Mouse (Mus musculus): ENCODE data around the gene Idh2. TPM values are rescaled to one million over a fixed set of nuclear protein-coding genes. Genes with fewer than 3 reads are reported as not detected.
"Not testable (repeated sequence)": the region's sequence is repeated elsewhere in the genome, so short reads cannot be mapped to it uniquely, and the experiment has no call there.

Gene Idh2
- total and polyA plus RNA-seq, 3 experiments = 96.2 to 200 (median 150) TPM

- peak; percentile 51 for DNase-seq
These were observed 55.0 kb downstream of the Idh2 start for GRCm38 (mm10) chr7:80060012-80060778.

GRCm38 (mm10) chr7:80059064-80059838 lies 55.9 kb downstream of the Idh2 start:
- peak; percentile 28 for DNase-seq

- DNase-seq = peak; percentile 54
These were observed 56.7 kb downstream of the Idh2 start for GRCm38 (mm10) chr7:80058405-80059063.

GRCm38 (mm10) chr7:80057781-80058180 lies 57.4 kb downstream of the Idh2 start:
- DNase-seq = no peak

- peak; percentile 87 for DNase-seq
These were observed 58.0 kb downstream of the Idh2 start for GRCm38 (mm10) chr7:80057002-80057691.

GRCm38 (mm10) chr7:80055781-80056180 lies 59.4 kb downstream of the Idh2 start:
- DNase-seq = no peak

- DNase-seq = no peak
These were observed 62.0 kb downstream of the Idh2 start for GRCm38 (mm10) chr7:80053147-80053546.

- DNase-seq = peak; percentile 76
These were observed 62.9 kb downstream of the Idh2 start for GRCm38 (mm10) chr7:80052261-80052660.

GRCm38 (mm10) chr7:80051835-80052234 lies 63.4 kb downstream of the Idh2 start:
- DNase-seq = no peak

- not testable (repeated sequence) for DNase-seq
These were observed 64.8 kb downstream of the Idh2 start for GRCm38 (mm10) chr7:80050382-80050781.

- DNase-seq = no peak
These were observed 65.4 kb downstream of the Idh2 start for GRCm38 (mm10) chr7:80049746-80050145.

- no peak for DNase-seq
These were observed 68.2 kb downstream of the Idh2 start for GRCm38 (mm10) chr7:80047041-80047440.

Other genes starting within 250 kb of the Idh2 start
- 10 to 100 TPM; 18.5 to 27.2 TPM for gene Ap3s2, start 194.7 kb downstream of the Idh2 start, total RNA-seq (2021)
- 17.2 and 21.7 TPM in 2 replicates for gene Ap3s2, start 194.7 kb downstream of the Idh2 start, polyA plus RNA-seq (2012; rRNA removed)
- gene Arpin, start 180.0 kb downstream of the Idh2 start, total RNA-seq (2021) = 10 to 100 TPM; 15.2 to 18.9 TPM
- gene Arpin, start 180.0 kb downstream of the Idh2 start, polyA plus RNA-seq (2012; rRNA removed) = 9.5 and 12.9 TPM in 2 replicates
- gene Zfp710, start 90.6 kb downstream of the Idh2 start, total RNA-seq (2021) = 10 to 100 TPM; 14.0 to 25.5 TPM
- gene Zfp710, start 90.6 kb downstream of the Idh2 start, polyA plus RNA-seq (2012; rRNA removed) = 24.1 and 24.8 TPM in 2 replicates
- 10 to 100 TPM; 57.7 to 66.4 TPM for gene Sema4b, start 71.4 kb upstream of the Idh2 start, total RNA-seq (2021)
- 55.1 and 65.8 TPM in 2 replicates for gene Sema4b, start 71.4 kb upstream of the Idh2 start, polyA plus RNA-seq (2012; rRNA removed)
- gene Cib1, start 117.4 kb upstream of the Idh2 start, total RNA-seq (2021) = 10 to 100 TPM; 66.7 to 75.3 TPM
- 110 and 126 TPM in 2 replicates for gene Cib1, start 117.4 kb upstream of the Idh2 start, polyA plus RNA-seq (2012; rRNA removed)
- 1 to 10 TPM; 3.6 to 4.6 TPM for gene Gdpgp1, start 117.5 kb upstream of the Idh2 start, total RNA-seq (2021)
- 2.6 and 2.9 TPM in 2 replicates for gene Gdpgp1, start 117.5 kb upstream of the Idh2 start, polyA plus RNA-seq (2012; rRNA removed)
- 1 to 10 TPM in 1 of 2 experiments, under 1 TPM in 1; 0.89 to 1.2 TPM for gene Ttll13, start 131.0 kb upstream of the Idh2 start, total RNA-seq (2021)
- 0.66 TPM in 2 replicates for gene Ttll13, start 131.0 kb upstream of the Idh2 start, polyA plus RNA-seq (2012; rRNA removed)
- 10 to 100 TPM; 35.7 to 50.1 TPM for gene Ngrn, start 145.8 kb upstream of the Idh2 start, total RNA-seq (2021)
- gene Ngrn, start 145.8 kb upstream of the Idh2 start, polyA plus RNA-seq (2012; rRNA removed) = 38.7 and 45.6 TPM in 2 replicates
- gene Vps33b, start 154.3 kb upstream of the Idh2 start, total RNA-seq (2021) = 10 to 100 TPM; 20.4 to 20.6 TPM
- gene Vps33b, start 154.3 kb upstream of the Idh2 start, polyA plus RNA-seq (2012; rRNA removed) = 8.4 and 9.3 TPM in 2 replicates
- 1 to 10 TPM; 4.0 to 5.3 TPM for gene Prc1, start 179.1 kb upstream of the Idh2 start, total RNA-seq (2021)
- gene Prc1, start 179.1 kb upstream of the Idh2 start, polyA plus RNA-seq (2012; rRNA removed) = 2.3 and 3.8 TPM in 2 replicates
- 10 to 100 TPM in 1 of 2 experiments, 1 to 10 TPM in 1; 7.4 to 10.5 TPM for gene Rccd1, start 209.1 kb upstream of the Idh2 start, total RNA-seq (2021)
- gene Rccd1, start 209.1 kb upstream of the Idh2 start, polyA plus RNA-seq (2012; rRNA removed) = 9.0 and 12.9 TPM in 2 replicates
- gene Unc45a, start 225.6 kb upstream of the Idh2 start, total RNA-seq (2021) = 10 to 100 TPM; 66.5 to 73.0 TPM
- gene Unc45a, start 225.6 kb upstream of the Idh2 start, polyA plus RNA-seq (2012; rRNA removed) = 69.1 and 76.9 TPM in 2 replicates
- gene Hddc3, start 227.7 kb upstream of the Idh2 start, total RNA-seq (2021) = 10 to 100 TPM; 45.5 to 50.8 TPM
- 25.1 and 36.4 TPM in 2 replicates for gene Hddc3, start 227.7 kb upstream of the Idh2 start, polyA plus RNA-seq (2012; rRNA removed)